Mouse (Mus musculus) kidney, postnatal 36 days (tissue): ENCODE results near the gene Ung.
A peak's percentile ranks its signal among the peaks of the same experiment; 100 is the strongest.

Experiments used
- DNase-seq, 2 experiments: peaks; one replicate each; pipeline ENCODE4 v3.0.0; 2021 to 2022; ENCODE audit warnings: mixed read lengths in 2 of 2

The Ung gene

DNA sequence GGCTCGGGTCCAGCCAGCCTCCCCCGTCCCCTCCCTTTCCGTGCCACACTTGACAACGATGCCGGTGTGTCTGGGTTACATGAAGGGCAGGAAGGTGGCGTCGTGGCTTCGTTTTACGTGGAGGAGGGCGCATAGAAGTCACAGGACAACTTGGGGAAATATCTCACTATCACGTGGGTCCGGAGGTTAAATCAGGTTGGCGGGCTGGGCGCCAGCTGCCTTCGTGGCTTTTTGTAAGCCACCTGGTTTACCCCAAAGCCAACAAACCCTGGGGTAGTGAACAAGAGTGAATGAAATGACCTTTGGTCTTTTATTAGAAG lies 1.3 kb downstream of the Ung start:
- peak; percentile 75 to 83 for DNase-seq

DNA sequence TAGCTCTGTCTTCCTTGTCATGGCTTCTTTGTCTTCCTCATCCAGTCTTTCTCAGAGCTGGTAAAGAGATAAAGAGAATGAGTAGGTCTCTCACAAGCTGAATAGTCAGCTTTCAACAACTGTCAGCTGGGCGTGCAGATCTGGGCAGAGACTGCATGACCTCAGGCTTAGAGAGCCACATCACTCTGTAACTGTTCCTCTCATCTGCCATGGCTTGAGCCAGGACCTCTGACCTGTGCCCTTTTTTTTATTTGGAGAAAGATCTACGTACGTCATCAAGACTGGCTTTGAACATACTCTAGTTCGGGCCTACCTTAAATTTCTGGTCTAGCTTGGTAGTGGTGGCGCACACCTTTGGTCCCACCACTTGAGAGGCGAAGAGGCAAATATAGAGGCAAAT lies 2.7 kb downstream of the Ung start:
- DNase-seq = no peak

DNA sequence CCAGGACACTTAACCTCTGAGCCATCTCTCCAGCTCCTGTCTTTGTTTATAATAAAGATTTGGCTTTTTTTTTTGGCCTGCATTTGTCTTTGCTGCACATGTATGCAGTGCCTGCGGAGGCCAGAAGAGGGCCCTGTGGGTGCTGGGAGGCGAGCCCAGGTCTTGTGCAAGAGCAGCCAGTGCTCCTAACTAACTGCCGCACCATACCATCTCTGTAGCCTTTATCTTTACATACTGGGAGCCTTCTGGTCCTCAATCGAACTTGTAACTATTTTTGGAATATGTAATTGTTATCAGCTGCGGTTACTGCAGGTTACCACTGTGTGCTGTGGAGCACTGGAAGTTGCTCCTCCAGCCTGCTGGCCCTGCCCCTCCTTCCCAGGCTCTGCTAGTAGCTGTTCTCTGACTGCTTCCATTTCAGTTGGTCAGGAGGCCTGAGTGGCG lies 3.9 kb downstream of the Ung start:
- peak in 1 of 2 experiments; percentile 74 for DNase-seq

DNA sequence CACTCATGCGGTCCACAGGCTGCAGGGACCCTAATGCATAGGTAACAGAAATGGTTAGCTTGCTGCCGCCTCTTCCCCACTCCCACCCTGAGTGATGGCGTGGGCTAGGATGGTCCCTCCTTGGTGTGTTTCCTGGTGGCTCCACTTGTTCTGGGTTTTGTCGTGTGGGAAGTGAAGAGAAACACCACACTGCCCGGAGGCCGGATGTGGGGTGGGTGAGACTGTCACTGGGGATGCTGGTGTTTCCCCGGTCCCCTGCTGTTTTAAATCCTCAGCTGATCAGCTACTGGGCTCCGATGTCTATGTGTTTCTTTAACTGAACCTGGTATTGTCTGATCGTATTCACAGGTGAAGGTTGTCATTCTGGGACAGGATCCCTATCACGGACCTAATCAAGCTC lies 5.3 kb downstream of the Ung start:
- DNase-seq = no peak

- DNase-seq = no peak
Measured at GRCm38 (mm10) chr5:114137481-114138276, 7.5 kb downstream of the Ung start.

DNA sequence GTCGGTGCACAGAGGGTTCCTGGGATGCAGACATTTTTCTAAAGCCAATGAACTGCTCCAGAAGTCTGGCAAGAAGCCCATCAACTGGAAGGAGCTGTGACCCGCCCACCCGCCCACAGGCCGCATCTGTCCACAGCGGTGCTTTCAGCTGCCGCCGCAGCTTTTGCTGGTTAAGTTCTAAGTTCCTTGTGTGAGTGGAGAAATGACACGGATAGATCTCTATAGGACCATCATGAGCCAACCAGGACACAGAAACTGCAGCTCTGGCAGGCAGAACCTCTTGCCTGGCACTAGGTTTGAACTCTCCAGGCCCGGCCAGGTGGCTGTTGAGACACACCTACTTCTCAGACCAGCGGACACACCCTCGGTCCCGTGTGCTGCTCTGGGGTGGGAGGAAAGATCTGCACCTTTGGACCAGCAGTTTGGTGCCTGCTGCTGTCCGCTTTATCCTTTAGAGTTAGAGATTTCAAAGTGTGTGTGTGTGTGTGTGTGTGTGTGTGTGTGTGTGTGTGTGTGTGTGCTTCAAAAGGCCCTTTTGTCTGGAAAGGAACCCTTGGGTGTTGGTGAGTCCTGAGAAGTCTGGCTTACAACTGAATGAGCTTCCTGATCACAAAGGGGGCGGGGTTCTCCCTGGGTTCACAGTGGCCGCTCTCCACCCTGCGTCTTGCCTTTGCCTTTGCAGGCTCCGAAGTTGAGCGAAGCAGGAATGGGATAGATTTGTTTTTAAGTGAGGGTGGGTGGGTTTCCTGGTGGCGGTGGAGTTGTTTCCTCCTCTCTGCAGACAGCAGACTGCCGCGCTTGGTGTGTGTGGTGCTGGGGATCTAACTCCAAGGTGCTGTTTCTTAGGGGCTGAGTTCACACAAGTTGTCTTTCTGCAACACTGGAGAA lies 8.3 kb downstream of the Ung start:
- peak in 1 of 2 experiments; percentile 61 for DNase-seq

GRCm38 (mm10) chr5:114139175-114139574 lies 9.0 kb downstream of the Ung start:
- DNase-seq = peak; percentile 91 to 92

GRCm38 (mm10) chr5:114146028-114146888 lies 16.1 kb downstream of the Ung start, which contains the start of gene Acacb:
Acacb (plus strand) TSS chr5:114146535.
- peak; percentile 66 to 71 for DNase-seq

DNA sequence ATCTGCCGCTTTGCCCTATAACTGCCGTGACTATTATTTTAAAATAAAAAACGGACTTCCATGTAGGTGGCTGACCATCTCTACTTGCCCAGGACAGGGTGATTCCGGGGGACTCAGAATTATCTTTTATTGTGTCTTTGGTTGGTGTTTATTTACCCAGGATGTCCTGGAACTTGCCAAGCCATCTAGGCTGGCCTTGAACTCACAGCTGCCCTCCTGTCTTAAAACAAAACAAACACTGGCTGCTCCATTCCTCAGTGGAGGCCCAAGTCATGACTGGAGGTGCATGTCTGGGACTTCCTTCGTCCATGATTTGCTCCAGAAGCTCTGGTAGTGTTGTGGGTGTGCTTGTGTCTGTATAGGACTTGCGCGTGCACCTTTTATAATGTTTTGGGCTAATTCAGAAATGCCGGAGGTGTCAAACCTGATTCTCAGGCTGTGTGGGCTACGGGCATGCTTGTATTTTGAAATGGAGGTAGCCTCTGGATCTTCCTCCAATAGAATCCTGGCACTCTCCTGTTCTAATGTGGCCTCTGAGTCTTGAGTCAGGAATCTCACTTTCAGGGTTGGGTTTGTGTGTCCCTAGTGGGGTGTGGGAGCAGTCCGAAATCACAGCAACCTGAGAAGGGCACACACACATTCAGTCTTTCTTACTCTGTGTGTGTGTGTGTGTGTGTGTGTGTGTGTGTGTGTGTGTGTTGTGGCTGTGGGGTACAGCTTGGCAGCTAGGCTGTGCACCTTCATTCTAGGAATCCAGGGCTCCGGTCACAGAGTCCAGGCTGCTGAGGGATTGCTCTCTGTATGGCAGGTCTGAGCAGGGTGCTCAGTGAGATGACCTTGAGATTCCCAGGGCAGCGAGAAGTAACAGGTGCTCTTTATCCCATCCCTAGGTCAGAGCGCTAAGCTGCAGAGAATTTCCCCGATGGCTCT lies 17.1 kb downstream of the Ung start:
- DNase-seq = no peak

GRCm38 (mm10) chr5:114152359-114153092 lies 22.3 kb downstream of the Ung start:
- no peak for DNase-seq

GRCm38 (mm10) chr5:114153490-114153889 lies 23.3 kb downstream of the Ung start:
- peak in 1 of 2 experiments; percentile 59 for DNase-seq

DNA sequence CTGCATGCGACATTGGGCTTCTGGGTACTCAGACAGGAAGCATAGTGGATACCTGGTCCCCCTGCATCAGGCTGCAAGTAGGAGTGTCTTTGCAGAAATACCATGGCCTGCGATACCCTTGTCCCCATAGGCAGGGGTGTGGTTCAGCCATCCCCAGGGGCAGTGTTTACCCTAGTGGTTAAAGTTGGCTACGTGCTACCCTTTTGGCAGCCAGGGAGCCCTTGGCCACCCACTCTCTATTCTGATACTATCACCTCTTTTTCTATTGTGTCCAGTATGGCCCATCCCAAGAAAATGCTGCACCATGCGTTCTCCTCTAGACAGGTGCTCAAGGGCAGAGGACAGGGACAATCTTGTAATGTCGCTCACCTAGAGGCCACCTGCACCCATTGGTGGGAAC lies 24.6 kb downstream of the Ung start:
- no peak for DNase-seq

- DNase-seq = peak; percentile 61 to 67
Measured at GRCm38 (mm10) chr5:114155168-114155933, 25.2 kb downstream of the Ung start.

DNA sequence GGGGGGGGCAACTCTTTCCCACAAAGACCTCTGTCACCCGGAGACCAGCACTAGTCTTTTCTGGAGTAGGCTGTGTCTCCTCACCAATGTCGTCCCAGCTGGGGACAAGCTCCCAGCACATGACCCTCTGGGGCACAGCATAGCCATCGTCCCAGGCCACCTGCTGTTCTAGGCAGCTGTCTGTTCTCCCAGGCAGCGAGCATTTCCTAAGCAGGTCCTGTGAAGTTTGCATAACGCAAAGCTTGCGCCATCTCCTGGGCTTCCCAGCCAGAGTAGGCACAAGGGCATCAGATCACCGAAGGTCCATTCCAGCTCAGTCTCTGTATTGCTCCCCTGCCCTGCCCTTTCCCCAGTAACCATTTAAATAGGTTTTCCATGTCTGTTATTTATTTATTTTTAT lies 27.1 kb downstream of the Ung start:
- no peak for DNase-seq

GRCm38 (mm10) chr5:114161424-114161823 lies 31.2 kb downstream of the Ung start:
- no peak for DNase-seq

GRCm38 (mm10) chr5:114162106-114162815 lies 32.1 kb downstream of the Ung start:
- no peak for DNase-seq

DNA sequence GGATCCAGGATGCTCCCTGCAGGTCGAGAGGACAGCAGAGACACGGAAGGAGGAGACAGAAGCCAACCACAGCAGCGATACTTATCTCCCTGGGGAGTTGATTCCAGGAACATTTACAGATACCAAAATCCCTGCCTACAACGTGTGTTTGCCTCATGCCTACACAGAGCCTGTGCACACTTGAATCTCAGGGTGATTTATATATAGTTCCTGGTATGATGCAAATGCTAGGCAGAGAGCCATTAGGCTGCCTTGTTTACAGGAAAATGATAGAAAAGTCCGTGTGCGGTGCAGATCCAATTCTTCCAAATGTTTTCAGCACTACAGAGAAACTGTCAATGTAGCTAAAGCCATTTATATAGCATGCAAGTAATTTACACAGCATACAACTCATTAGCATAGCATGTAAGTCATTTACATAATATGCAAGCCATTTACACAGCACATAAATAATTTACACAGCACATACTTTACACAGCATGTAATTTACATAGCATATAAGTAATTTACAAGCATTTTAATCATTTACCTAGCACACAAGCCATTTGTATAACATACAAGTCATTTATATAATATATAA lies 33.0 kb downstream of the Ung start:
- no peak for DNase-seq

DNA sequence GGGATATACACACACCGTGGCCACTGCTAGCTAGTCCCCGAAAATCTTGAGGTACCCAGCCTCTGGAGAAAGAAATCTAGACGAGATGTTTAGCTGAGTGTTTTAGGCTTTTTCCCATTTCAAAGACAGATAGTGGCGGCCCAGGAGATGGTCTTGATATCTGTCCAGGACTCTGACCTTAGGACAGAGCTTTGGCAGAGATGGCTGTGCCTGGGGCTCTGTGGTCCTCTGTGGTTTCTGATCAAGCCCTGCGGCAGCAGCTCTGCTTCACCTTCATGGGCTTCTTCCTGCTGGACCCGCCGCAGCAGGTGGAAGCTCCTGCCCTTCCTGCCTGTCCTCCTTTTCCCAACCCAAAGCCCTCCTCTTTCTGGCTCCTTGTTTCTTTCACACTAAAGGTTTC lies 40.2 kb downstream of the Ung start:
- no peak for DNase-seq

DNA sequence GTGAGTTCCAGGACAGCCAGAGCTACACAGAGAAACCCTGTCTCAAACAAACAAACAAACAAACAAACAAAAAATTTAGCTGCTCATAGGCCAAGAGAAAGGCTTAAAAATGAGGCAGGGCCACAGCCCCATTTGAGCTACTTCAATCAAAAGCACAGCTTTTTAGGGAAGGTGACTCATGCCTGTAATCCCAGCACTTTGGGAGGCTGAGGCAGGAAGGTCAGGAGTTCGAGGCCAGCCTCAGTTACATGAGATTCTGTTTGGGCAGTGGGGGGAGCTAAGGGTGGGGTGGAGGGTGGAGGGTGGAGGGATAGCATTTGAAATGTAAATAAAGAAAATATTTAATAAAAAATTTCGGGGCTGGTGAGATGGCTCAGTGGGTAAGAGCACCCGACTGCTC lies 42.8 kb downstream of the Ung start:
- no peak for DNase-seq
